Mouse (Mus musculus) granulocyte monocyte progenitor cell, adult 5-6 weeks (primary cell): ENCODE results near the gene Gm21987. TPM values are rescaled to one million over a fixed set of nuclear protein-coding genes. Genes with fewer than 3 reads are reported as not detected.
"Not testable (repeated sequence)": the region's sequence is repeated elsewhere in the genome, so short reads cannot be mapped to it uniquely, and the experiment has no call there.

ENCODE experiments used
- ATAC-seq: replicated peaks from 2 replicates; pipeline ENCODE4 v1.8.0; 2016; ENCODE audit warnings: mild to moderate bottlenecking, moderate TSS enrichment, inconsistent platforms; ENCODE audit not compliant: poor library complexity, severe bottlenecking
- total RNA-seq, 2 experiments: library from RNA; stranded (forward) in 1 of 2; stranded (reverse) in 1 of 2; fragments of 200-712, 200-1000 nt in 1 of 2; fragments of >200 nt in 1 of 2; fragmentation: Nextera tagmentation in 1 of 2; gene quantifications; 2 replicates each; pipeline ENCODE4 v1.2.3; 2014 to 2017

Gene Gm21987
- total RNA-seq (2014; fragmentation: Nextera tagmentation) (not detected in 2 replicates), total RNA-seq (2017) (not detected in 2 replicates)

DNA sequence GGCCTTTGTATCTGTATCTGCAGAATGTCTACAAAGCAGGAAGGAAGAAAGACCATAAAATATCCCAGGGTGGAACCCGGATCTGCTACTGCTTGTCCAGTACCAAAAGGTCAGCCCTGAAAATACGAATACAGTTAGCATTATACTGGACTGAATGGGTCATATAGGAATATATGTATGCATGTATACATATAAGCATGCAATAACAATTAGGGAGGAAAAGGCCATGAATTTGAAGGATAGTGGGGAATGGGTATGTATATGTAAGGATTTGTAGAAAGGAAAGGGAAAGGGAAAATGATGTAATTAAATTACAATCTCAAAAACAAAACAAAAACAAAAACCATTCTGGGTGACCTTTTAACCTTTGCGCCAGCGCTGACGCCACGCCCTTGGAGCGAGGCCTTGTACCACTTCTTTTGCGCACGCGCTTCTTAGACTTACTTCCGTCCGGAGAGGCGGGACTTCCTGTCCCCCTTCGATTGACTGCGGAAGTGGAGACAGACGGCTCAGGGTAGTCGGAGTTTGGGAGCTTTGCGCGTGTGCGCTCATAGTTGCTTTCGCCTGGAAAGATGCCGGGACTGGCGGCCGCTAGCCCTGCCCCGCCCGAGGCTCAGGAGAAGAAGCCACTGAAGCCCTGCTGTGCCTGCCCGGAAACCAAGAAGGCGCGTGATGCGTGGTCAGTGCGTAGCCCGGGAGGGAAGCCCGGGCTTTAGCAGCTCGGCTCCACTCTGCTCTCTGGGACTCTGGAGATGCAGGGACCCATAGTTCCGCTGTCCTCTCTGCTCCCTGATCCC is at the start of gene Gm21987, which contains the start of gene Cox17:
Gene Gm21987, plus strand, starts transcription at position 512 of the 797 bp plus-strand sequence.
Gene Cox17, plus strand, starts transcription at position 463 of the 797 bp plus-strand sequence.
- peak; percentile 96 for ATAC-seq

DNA sequence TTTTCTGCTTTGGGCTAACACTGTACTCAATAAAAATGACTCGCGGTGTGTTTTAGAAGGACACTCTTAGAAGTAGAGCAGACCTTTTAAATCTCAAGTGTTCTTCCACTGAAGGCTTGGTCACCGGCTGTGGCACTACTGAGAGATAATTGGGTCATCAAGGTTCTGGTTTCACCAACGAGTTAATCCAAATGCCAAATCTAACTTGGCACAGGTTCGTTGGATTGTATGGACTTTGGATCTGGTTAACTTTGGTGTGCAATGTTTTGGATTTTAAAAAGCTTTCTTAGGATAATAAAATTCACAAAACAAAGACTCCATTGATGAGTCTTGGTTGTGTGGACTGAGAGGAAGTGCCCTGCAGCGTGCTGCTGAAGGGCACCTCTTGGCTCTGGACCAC is 48.4 kb upstream of the Gm21987 start:
- ATAC-seq: no peak

DNA sequence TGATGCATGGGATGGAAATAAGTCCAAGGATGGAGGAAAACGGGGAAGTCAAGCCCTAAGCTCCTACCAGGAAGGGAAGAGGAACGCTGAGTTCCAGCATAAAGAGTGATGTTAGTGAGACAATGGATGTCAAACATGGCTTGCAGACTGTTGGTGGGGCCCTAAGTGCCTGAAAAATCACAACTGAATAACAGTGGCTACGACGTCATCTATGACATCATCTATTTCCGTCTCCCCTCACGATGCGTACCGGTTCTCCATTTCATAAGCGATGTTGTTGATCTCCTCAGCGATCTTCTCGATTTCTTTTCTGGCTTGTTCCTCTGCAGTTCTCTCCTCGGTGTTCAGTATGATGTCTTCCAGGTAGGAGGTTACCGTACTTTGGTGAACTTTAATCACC is 44.5 kb upstream of the Gm21987 start:
- ATAC-seq: no peak

DNA sequence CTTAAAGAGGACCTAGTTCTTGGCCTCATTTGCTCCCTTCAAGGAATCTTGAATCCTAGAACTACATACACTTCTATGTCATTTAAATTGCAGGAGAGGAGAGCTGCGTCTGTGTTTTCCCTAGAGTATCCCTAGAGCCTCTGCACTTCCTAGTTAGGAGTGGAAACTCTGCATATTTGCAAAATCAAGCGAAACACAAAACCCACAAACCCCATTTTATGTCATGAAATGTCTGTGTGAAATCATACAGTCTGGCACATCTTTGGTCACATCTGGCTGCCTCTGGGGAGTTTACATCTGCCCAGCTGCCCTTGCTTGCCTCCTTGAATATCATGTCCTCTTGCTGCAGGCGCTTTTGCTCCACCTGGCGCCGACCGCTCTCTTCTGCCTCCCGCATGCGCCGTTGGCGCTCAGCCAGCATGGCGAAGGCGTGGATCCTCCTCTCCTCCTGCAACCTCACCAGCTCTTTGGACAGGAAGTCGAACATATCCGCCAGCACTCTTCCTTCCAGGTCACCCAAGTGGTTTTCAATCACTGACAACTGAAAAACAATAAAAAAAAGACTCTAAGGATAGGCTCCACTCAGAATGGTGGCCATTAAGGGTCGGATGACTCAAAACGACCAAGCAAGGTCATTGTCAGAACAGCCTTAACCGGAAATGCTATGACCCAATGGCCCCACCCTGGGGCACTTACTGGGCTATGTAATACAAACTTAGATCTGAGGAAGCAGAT is 42.2 kb upstream of the Gm21987 start:
- ATAC-seq: no peak

DNA sequence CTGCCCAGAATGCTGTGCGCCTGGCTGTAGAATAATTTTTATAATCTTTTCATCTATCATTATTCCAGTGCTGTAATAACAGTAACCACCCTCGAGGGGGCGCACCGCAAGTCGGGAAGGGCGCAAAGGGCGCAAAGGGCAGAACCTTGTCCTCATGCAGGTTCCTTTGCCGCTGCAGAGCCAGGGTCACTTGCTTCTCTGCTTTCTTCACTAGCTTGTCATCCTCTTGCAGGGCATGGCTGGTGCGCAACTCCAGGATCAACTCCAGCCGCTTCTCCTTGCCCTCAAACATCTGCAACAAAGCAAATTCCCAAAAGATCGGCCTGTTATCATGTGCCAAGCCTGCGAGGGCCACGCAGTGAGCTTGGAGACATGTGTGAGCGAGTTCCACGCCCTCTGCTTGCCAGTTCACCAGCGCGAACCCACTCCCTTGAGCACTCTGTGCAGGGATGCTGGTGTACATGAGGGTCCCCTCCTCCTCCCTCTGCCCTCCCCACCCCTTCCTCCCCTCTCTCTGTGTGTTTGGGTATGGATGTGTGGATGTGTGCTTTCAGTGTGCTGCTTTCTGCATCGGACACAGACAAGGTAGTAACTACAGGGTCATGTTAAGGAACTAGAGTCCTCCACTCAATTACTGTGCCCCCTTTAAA is 40.1 kb upstream of the Gm21987 start:
- ATAC-seq: no peak; the same call in 1 of the 2 replicates

GRCm38 (mm10) chr16:38307221-38307605 is 39.6 kb upstream of the Gm21987 start:
- ATAC-seq: no peak

GRCm38 (mm10) chr16:38307651-38308050 is 39.2 kb upstream of the Gm21987 start:
- peak; percentile 68 for ATAC-seq

DNA sequence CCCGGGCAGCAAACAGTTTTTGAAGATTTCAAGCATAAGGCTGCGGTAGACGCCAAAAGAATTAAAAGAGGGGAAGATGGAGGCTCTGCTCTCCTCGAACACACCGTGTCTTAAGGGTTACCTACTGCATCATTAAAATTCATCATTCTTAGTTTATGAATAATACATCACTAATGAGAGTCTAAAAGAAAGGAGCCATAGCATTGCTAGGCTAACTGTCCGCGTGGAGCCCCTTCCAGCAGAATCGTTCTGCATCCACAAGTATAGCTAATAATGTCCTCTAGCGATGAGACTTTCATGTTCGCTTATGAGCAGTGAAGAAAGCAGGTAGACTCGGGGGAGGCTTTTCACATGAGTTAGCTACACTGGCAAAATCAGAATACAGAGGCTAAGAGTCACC is 38.6 kb upstream of the Gm21987 start:
- ATAC-seq: no peak

- ATAC-seq: no peak
These were observed 28.3 kb upstream of the Gm21987 start for GRCm38 (mm10) chr16:38318492-38318891.

DNA sequence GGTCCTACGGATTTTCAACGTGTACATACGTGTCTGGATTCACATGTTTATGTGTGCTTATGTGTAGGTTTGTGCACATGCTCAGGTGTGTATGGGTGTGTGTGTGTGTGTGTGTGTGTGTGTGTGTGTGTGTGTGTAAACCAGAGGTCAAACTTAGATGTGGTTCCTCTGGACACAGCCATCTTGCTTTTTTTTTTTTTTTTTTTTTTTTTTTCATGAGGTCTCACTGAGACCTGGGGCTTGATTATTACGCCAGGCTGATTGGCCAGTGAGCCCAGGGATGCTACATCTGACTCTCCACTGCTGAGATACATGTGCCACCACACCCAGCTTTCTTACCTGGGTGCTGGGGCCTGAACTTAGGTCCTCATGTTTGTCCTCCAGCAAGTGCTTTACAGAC is 27.8 kb upstream of the Gm21987 start:
- no peak for ATAC-seq

GRCm38 (mm10) chr16:38321452-38321935 is 25.3 kb upstream of the Gm21987 start:
- ATAC-seq: peak; percentile 91

GRCm38 (mm10) chr16:38324311-38324710 is 22.5 kb upstream of the Gm21987 start:
- no peak for ATAC-seq

DNA sequence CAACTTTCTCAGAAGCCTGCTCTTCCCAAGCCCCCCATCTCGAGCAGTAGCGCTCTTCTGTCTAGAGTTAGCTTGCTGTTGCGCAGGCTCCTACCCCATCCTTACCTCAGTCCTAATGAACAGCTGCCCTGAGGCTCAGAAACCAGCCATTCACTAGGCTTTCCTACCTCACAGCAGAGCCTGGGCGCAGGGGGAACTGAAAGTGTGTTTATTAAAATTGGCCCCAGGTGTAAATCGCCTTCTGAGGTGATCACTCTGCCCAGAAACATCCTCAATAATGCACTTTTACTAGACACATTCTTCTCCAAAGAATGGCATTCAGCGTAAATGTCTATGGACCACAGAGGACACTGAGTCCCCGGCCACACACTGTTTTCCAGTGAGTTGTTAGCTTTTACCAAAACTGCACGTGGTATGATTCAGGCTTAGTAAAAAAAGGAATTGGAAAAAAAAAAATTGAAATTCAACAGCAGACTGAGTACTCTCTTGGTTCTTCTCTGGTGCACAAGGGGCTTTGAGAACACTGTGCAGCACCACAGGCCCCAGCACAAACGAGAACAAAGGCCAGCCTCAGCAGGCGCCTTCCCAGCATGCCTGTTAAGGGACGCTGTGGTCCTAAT is 20.0 kb upstream of the Gm21987 start:
- no peak for ATAC-seq

DNA sequence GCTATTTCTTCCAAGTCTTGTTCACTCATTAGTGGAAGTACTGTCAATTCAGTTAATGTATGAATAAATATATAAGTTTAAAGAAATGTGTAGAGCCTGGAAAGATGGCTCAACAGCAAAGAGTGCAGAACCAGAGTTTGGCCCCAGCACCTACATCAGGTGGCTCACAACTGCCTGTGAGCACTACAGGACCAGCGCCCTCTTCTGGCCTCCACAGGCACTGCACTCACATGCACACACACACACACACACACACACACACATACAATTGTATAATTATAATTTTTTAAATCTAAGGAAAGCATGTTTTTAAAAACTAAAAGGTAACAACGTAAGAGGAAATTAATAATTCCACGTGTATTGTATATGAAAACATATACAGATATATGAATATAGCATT is 17.5 kb upstream of the Gm21987 start:
- no peak for ATAC-seq

GRCm38 (mm10) chr16:38334431-38334830 is 12.4 kb upstream of the Gm21987 start:
- no peak for ATAC-seq

GRCm38 (mm10) chr16:38338077-38338476 is 8.8 kb upstream of the Gm21987 start:
- ATAC-seq: not testable (repeated sequence)

- ATAC-seq: peak; percentile 95
These were observed 5.2 kb upstream of the Gm21987 start, which contains the start of gene Maats1 for GRCm38 (mm10) chr16:38341396-38342324. Gene Maats1 (minus strand): TSS chr16:38342143.

GRCm38 (mm10) chr16:38344941-38345725 is 1.7 kb upstream of the Gm21987 start:
- ATAC-seq: no peak; the same call in 1 of the 2 replicates
